Mouse (Mus musculus) right cerebral cortex, adult 2 months (tissue): ENCODE results near the gene Bmp2.

Experiments
- DNase-seq, 2 experiments: peaks; one replicate each; pipeline ENCODE4 v3.0.0; 2021 to 2022; ENCODE audit warnings: low spot score in 2 of 2

Bmp2 gene

DNA sequence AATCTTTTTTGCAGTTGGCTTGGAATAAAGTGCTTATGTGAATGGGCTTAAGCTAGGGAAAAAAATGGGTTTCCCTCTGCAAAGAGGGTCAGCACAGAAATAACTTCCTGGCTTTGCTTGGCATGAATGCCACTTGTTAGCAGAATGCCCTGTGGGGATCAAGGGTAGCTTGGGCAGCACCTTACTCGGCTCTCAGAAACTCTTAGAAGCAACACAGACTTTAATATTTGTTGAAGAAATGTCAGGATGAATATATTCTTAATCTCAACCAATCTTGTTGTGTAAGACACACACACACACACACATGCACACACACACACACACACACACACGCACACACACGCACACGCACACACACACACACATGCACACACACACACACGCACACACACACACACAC is 13.5 kb downstream of the Bmp2 start:
- DNase-seq = no peak

- no peak for DNase-seq
Measured at GRCm38 (mm10) chr2:133565995-133566710, 14.2 kb downstream of the Bmp2 start.

- no peak for DNase-seq
Measured at GRCm38 (mm10) chr2:133591562-133592255, 39.8 kb downstream of the Bmp2 start.
